Mouse (Mus musculus): ENCODE results near the gene Armc3.
"Not testable (repeated sequence)": the region's sequence is repeated elsewhere in the genome, so short reads cannot be mapped to it uniquely, and the experiment has no call there.

Gene Armc3

GRCm38 (mm10) chr2:19274583-19274982 is 75.5 kb downstream of the Armc3 start:
- CTCF ChIA-PET = interaction anchor here (0.6 kb wide), 1 partner anchor 402 kb away, joined by 4 read pairs; no protein-coding TSS in a partner anchor

- CTCF ChIA-PET = no interaction called here
Observed at GRCm38 (mm10) chr2:19275602-19276539, 76.8 kb downstream of the Armc3 start.

GRCm38 (mm10) chr2:19280331-19280730 is 81.2 kb downstream of the Armc3 start:
- CTCF ChIA-PET = no interaction called here

GRCm38 (mm10) chr2:19292366-19292765 is 93.3 kb downstream of the Armc3 start:
- CTCF ChIA-PET = no interaction called here

GRCm38 (mm10) chr2:19300345-19301089 is 101.4 kb downstream of the Armc3 start:
- CTCF ChIA-PET = interaction anchor here (0.5 to 0.9 kb wide), 6 partner anchors 10 to 1281 kb away, joined by 3 to 5 read pairs (median 4); no protein-coding TSS in a partner anchor

- CTCF ChIA-PET = interaction anchor here (0.5 to 0.6 kb wide), 4 partner anchors 9 to 1485 kb away, joined by 3 to 4 read pairs (median 4); no protein-coding TSS in a partner anchor
Observed at GRCm38 (mm10) chr2:19301251-19301650, 102.1 kb downstream of the Armc3 start.

GRCm38 (mm10) chr2:19303087-19303486 is 104.0 kb downstream of the Armc3 start:
- CTCF ChIA-PET = not testable (repeated sequence)

GRCm38 (mm10) chr2:19310498-19310897 is 111.4 kb downstream of the Armc3 start:
- CTCF ChIA-PET = interaction anchor here (0.5 kb wide), 1 partner anchor 10 kb away, joined by 4 read pairs; no protein-coding TSS in a partner anchor

GRCm38 (mm10) chr2:19316056-19316455 is 117.0 kb downstream of the Armc3 start:
- CTCF ChIA-PET = no interaction called here

GRCm38 (mm10) chr2:19316691-19317090 is 117.6 kb downstream of the Armc3 start:
- CTCF ChIA-PET = no interaction called here

GRCm38 (mm10) chr2:19317151-19317812 is 118.2 kb downstream of the Armc3 start:
- CTCF ChIA-PET = not testable (repeated sequence)

- CTCF ChIA-PET = no interaction called here
Observed at GRCm38 (mm10) chr2:19318499-19318898, 119.4 kb downstream of the Armc3 start.

- CTCF ChIA-PET = no interaction called here
Observed at GRCm38 (mm10) chr2:19319284-19319683, 120.2 kb downstream of the Armc3 start.

GRCm38 (mm10) chr2:19322448-19322847 is 123.3 kb downstream of the Armc3 start:
- CTCF ChIA-PET = no interaction called here

GRCm38 (mm10) chr2:19326376-19326775 is 127.3 kb downstream of the Armc3 start:
- CTCF ChIA-PET = no interaction called here

- CTCF ChIA-PET = interaction anchor here (0.6 kb wide), 1 partner anchor 694 kb away, joined by 17 read pairs; no protein-coding TSS in a partner anchor
Observed at GRCm38 (mm10) chr2:19327811-19328210, 128.7 kb downstream of the Armc3 start.

- CTCF ChIA-PET = interaction anchor here (0.5 to 1.1 kb wide), 3 partner anchors 25 to 1394 kb away, joined by 3 read pairs; no protein-coding TSS in a partner anchor
Observed at GRCm38 (mm10) chr2:19343901-19344635, 145.0 kb downstream of the Armc3 start.

GRCm38 (mm10) chr2:19344636-19345413 is 145.7 kb downstream of the Armc3 start:
- CTCF ChIA-PET = interaction anchor here (0.6 to 1.1 kb wide), 6 partner anchors 24 to 1395 kb away, joined by 3 to 13 read pairs (median 4); no protein-coding TSS in a partner anchor

- CTCF ChIA-PET = interaction anchor here (0.5 to 0.8 kb wide), 5 partner anchors 30 to 643 kb away, joined by 3 to 13 read pairs (median 5); no protein-coding TSS in a partner anchor
Observed at GRCm38 (mm10) chr2:19345414-19345964, 146.4 kb downstream of the Armc3 start.

GRCm38 (mm10) chr2:19348454-19348853 is 149.4 kb downstream of the Armc3 start:
- CTCF ChIA-PET = no interaction called here
